Mouse (Mus musculus) liver (tissue): ENCODE results near the gene Mdc1.

Source experiments
- DNase-seq: peaks from one replicate; pipeline ENCODE4 v3.0.0-alpha.2; 2020; ENCODE audit warnings: mixed read lengths

Mdc1 gene

DNA sequence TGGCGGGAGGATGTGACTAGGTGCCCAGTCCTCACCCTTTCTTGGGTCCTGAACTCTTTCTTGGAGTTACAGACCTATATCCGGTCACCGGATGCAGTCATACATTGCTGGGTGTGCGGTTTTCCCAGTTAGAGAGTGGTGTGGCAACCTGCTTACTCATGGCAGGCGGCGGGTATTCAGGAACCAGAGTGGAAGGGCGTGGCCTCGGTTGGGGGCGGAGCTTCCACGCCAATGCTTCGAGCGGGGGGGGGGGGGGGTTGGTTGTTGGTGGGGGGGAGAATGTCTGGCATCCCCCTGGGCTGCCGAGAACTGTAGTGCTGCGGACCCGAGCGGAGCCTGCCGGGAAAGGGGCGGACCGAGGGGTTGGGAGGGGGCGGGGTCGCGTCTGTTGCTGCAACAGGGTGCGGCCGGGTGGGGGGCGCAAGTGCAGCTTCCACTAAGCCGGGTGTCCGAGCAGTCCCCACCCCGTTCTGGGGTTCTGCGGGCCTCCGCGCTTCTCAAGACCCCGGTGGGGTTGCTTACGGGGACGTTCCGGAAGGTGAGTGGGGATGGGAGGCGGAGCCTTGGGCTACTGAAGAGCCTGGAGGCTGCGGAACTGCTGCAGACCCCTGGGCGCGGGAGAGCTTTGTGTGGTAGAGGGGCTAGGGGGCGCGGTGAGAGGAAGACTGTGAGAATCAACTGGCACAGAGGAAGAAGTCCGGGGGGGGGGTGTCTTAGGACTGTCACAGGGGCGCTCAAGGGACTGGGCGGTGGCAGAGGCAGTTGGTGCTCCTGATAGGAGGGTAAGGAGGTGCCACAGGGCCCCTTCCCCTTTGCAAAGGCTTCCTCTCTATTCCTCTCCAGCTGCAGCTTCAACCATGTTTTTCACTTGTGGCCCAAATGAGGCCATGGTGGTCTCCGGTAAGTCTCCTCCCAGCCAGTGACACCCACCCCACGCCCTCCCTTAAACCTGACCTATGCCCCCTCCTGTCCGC, 18.1 kb upstream of the Mdc1 start, which contains the start of gene Flot1:
Gene Flot1 (plus strand): TSS at position 267 of the 974 bp plus-strand sequence.
- DNase-seq: peak; percentile 94

DNA sequence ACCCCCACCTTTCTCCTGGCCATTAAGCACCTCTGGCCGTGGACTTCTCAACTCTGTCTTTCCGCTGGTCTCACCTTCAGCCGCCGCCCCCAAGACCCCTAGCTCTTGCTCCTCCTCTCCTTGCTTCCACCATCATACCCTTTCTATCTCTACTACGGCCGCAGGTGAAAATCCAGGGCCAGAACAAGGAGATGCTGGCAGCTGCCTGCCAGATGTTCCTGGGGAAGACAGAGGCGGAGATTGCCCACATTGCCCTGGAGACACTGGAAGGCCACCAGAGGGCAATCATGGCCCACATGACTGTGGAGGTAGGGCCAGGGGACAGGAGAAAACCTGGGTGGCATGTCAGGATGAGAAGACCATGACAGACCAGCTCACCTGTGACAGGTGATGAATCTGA, 16.9 kb upstream of the Mdc1 start:
- DNase-seq: peak; percentile 63

DNA sequence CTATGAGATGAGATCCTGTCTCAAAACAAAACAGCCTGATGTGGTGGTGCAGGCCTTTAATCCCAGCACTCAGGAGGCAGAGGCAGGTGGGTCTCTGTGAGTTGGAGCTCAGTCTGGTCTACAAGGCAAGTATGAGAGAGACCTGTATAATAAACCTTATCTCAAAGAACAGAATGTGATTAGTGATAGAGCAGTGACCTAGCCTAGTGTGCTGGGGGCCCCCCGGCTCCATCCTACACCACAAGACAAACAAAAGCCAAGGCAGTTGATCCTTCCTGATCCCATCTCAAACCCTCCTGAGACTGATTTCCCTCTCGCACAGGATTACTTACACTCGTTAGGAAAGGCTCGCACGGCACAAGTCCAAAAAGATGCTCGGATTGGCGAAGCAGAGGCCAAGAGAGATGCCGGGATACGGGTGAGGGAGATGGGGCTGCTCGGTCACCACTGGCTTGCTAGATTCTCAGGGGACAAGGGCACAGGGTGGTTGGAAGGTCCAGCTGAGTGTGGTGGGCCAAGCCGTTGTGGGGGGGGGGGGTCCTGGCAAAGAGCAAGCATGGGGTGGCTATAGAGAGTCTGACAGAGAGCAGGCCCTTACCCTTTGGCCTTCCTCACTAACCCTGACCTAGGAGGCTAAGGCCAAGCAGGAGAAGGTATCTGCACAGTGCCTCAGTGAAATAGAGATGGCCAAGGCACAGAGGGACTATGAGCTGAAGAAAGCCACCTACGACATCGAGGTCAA, 16.0 kb upstream of the Mdc1 start:
- DNase-seq: no peak

DNA sequence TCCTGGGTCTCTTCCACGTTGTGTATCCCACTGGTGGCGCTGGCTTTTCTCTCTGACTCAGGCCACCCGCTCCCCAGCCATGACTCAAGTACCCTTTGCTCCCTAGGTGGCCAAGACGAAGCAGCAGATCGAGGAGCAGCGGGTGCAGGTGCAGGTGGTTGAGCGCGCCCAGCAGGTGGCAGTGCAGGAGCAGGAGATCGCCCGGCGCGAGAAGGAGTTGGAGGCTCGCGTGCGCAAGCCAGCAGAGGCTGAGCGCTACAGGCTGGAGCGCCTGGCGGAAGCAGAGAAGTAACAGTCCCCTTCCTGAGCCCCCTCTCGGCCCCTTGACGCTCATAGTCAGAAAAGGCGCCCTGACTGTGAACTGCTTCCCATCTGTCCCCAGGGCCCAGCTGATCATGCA, 11.6 kb upstream of the Mdc1 start:
- peak; percentile 90 for DNase-seq

DNA sequence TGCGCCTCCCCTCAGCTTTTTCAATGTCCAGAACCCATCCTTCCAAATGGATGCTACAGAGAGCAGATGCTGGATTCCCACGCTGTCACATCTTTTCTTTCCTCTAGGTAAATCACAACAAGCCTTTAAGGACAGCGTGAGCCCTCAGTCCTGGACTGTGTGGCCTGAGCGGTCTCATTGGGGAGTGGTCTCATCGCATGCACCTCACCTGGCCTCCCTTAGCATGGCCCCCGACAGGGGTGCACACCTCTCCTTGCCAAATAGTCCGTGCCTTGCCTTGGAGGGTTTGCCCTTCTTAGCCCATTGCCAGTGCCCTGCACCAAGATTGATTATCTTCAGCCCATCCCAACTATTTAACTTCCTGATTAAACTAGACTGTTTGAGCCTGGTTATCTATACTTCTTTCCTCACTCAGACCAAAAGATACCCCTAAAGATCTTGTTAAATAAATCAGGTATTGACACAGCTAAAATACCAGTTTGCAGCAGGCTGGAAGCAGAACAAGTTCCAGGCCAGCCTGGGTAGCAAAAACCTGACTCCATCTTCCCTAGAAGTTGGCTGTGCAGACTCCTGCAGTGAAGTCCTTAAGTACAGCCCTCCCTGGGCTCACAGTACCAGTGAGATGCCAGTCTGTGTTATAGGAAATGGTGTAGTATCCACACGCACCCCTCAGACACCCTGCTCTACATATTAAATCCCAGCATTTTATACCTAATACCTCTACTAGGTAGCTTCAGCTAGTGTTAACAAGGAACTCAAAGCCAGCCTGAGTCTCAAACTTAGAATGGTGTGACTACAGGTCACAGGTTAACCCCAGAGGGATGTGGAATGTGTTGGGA, 8.7 kb upstream of the Mdc1 start:
- no peak for DNase-seq

DNA sequence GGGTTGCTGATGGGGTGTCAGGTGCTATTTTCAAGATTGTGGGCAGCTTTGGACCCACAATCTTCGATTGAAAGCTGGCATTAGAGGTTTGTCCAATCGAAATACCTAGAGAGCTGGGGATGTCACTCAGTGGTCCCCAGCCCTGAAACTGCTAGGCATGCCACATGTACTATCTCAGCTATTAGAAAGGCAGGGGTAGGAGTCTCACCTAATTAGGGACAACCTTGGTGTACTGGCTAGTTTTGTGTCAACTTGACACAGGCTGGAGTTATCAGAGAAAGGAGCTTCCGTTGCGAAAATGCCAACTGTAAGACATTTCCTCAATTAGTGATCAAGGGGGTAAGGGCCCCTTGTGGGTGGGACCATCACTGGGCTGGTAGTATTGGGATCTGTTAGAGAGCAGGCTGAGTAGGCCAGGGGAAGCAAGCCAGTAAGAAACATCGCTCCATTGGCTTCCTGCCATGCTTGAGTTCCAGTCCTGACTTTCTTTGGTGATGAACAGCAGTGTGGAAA, 8.0 kb upstream of the Mdc1 start:
- DNase-seq: no peak

DNA sequence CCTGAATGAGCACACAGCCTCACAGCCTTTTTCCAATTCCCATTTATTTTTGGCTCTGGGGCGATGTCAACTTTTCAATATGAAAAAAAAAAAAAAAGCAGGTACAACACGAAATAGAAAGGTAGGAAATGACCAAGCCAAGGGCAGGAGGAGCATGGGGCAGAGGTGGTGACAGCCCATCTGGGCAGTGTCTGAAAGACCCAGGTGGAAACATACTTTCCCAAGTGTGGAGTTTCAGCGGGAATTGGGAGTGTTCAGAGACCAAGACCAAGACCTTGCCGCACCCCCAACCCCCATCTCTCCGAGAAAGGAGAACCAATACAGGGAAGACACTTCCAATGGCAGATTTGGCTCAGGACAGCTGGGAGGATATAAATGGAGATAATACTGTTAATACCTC, 7.4 kb upstream of the Mdc1 start:
- no peak for DNase-seq

DNA sequence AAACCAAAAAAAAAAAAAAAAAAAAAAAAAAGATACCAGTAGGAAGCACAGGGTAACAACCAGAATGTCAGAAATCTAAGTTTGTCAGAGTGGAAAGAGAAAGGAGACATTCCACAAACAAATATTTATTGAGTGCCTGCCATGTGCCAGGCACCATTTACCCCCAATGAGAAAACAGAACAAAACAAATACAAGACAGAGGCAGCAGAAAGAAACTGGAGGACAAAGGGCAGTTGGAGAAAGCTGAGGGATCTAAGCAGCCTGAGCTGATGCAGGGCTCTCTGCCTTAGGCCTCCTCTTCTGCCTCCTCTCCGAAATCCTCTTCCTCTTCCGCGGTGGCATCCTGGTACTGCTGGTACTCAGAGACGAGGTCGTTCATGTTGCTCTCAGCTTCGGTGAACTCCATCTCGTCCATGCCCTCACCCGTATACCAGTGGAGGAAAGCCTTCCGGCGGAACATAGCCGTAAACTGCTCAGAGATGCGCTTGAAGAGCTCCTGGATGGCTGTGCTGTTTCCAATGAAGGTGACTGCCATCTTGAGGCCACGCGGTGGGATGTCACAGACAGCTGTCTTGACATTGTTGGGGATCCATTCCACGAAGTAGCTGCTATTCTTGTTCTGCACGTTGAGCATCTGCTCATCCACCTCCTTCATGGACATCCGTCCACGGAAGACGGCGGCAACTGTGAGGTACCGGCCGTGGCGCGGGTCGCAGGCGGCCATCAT, 6.5 kb upstream of the Mdc1 start:
- DNase-seq: no peak

DNA sequence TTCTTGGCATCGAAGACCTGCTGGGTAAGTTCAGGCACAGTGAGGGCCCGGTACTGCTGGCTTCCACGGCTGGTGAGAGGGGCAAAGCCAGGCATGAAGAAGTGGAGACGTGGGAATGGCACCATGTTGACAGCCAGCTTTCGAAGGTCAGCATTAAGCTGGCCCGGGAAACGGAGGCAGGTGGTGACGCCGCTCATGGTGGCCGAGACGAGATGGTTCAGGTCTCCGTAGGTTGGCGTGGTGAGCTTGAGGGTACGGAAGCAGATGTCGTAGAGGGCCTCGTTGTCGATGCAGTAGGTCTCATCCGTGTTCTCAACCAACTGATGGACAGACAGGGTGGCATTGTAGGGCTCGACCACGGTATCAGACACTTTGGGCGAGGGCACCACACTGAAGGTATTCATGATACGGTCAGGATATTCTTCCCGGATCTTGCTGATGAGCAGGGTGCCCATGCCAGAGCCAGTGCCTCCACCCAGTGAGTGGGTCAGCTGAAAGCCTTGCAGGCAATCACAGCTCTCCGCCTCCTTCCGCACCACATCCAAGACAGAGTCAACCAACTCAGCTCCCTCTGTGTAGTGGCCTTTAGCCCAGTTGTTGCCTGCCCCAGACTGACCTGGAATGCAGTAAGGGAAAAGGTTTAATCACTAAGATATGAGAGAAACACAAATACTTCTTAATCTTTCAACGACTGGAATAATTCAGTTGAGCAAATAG, 5.7 kb upstream of the Mdc1 start:
- no peak for DNase-seq

DNA sequence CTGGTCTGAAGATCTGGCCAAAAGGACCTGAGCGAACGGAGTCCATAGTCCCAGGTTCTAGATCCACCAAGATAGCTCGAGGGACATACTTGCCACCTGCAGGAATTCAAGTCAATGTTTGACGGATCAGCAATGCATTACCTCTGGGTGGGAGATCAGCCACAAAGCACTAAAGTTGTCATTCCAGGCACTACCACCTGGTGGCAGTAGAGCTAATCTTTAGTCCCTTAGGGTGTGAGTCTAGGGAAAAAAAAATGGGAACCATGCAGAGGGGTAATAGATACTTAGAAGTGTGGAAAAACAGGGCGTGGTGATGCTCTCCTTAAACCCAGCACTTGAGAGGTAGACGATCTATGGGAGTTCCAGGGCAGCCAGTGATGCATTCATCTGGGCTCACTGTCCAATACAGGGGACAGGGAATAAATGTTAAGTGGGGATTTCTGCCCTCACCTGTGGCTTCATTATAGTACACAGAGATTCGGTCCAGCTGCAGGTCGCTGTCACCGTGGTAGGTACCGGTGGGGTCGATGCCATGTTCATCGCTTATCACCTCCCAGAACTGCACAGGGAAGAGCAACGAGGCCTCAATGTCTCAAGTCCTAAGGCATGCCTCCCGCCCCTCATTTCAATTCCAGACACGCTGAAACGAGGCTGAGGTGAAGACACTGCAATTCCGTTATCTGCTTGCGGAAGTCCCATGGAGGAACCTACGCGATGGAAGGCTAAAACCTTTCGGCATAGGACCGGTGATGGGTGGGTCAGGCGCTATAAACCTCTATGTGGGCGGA, 4.9 kb upstream of the Mdc1 start:
- peak; percentile 81 for DNase-seq

DNA sequence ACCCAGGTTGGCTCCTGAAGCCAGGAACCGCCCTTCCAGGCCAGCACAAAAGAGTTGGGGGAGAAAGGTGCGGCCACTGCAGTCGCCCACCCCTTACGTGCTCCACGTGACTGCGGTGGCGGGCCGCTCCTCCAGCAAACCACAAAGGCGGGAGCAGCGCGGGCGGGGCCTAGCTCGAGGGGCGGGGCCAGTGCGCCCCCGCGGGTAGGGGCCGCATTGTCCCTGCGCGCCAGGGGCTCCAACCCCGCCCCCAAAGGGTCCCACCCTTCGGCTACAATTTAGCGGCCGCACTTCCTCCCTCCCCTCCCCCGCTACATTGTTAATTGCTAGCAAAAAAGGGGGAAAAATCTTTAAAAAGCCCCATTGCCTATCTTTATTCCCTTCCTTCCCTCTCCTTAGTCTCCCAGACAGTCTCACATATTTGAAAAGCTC, 4.3 kb upstream of the Mdc1 start:
- DNase-seq: peak; percentile 96

DNA sequence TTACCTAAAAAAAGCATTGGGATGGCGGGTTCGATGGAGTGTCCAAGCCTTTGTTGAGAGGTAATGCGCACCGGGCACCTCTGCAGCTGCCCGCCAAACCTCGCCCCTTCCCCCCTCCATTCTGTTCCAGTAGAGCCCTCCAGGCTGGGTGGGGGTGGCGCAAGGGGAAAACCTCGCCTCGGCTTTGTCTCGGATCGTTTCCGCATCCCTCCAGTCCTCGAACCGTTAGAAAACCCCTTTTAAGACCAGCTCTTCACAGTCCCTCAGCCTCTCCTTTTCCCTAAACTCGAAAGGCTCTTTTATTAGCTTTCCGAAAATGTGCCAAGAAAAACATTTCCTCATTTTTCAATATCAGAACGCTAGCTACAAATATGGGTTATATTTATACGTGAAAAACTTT, 3.8 kb upstream of the Mdc1 start:
- DNase-seq: peak; percentile 66

DNA sequence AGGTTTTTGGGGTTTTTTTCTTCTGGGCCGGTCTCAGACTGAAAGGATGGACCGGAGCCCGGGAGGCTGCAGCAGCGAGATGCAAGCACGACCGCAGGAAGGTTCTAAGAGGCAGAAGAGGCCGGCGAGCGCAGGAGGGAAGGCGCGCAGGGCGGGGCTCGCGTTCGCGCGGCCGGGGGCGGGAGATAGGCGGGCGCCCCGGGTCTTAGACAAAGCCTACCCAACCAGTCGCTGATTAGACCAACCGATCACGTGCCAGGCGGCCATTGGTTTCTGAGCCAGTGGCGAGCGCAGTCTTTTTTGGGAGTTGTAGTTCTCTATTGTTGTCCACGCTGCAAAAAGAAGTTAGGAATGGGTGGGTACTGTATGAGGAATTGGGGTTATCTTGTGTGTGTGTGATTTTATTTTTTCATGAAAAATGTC, 3.2 kb upstream of the Mdc1 start, which contains the start of gene Tubb5:
Gene Tubb5 (minus strand): TSS at position 185 of the 423 bp plus-strand sequence.
- peak; percentile 97 for DNase-seq

DNA sequence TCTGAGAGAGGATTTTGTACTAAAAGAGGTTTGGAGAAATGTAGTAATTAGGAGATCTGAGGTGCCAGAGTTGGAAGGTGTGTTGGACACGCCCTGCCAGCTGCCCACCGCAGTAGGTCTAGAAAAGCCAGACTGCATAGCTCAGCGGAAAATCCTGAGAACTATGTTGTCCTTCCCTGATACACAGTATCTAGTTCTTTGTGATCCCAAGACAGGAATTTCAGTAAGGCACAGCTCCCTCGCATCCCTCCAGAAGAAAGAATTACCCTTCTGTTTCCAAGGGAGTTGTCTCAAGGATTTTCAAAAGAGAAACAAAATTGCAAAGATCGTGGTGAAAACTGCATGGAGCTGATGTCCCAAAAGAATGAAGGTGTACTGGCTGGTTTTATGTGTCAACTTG, 2.7 kb upstream of the Mdc1 start:
- DNase-seq: peak; percentile 50

DNA sequence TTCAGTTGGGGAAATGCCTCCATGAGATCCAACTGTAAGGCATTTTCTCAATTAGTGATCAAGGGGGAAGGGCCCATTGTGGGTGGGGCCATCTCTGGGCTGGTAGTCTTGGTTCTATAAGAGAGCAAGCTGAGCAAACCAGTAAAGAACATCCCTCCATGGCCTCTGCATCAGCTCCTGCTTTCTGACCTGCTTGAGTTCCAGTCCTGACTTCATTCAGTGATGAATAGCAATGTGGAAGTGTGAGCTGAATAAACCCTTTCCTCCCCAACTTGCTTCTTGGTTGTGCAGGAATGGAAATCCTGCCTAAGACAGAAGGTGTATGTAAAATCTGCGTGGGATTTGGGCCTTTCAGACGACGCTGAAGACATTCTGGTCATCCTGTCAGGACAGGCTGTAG, 2.3 kb upstream of the Mdc1 start:
- DNase-seq: peak; percentile 46

DNA sequence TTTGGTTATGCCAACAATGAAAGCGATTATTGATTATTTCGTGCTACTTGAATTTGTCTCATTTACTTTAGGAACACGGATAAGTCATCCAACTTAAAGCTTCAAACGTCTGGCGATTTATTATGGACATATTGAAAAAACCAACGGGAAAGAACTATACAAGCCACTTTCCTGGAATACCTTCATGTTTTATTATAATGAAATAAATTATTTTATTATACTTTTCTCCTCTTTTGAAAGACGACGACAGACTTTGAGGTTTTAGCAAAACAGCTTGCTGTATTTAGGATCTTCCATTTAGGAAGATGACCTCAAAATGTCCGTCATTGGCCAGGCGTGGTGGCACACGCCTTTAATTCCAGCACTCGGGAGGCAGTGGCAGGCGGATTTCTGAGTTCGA, 754 bp upstream of the Mdc1 start:
- DNase-seq: no peak

DNA sequence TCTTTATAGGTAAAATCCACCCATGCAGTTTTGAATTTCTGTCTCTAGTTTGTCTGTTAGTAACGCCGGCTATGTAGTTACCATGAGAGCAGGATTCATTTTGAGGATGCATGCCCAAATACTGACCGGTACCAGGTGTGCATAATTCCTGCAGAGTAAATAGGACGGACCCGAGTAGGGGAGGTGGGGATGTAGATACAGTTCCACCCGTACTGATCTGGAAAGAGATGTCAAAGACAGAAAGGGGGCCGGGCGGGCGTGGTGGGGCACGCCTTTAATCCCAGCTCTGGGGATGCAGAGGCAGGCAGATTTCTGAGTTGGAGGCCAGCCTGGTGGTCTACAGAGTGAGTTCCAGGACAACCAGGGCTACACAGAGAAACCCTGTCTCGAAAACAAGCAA, 691 bp downstream of the Mdc1 start:
- peak; percentile 73 for DNase-seq

DNA sequence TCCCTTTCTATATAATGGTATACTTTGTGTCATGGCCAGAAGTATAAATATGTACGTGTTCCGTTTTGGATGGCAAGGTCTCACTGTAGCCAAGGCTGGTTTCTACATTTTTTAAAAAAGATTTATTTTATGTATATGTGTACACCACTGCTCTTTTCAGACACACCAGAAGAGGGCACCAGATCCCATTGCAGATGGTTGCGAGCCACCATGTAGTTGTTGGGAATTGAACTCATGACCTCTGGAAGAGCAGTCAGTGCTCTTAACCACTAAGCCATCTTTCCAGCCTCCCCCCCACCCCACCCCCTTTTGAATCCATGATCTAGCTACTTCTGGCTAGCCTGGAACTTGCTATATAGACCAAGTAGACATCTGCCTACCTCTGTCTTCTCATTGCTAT, 2.2 kb downstream of the Mdc1 start:
- no peak for DNase-seq

DNA sequence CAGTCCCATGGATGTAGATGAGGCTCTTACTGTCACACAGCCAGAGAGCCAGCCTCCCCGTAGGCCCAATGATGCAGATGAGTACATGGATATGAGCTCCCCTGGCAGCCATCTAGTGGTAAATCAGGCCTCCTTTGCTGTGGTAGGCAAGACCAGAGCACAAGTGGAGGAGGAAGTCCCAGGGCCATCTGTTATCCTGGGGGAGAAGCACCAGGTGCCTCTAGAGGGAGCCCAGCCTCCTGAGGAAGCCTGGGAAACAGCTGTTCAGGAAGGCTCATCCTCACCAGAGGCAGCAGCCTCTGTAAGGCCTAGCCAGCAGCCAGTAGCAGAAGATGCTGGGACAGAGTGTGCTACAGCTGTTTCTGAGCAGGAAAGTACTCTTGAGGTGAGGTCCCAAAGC, 6.8 kb downstream of the Mdc1 start:
- DNase-seq: no peak

DNA sequence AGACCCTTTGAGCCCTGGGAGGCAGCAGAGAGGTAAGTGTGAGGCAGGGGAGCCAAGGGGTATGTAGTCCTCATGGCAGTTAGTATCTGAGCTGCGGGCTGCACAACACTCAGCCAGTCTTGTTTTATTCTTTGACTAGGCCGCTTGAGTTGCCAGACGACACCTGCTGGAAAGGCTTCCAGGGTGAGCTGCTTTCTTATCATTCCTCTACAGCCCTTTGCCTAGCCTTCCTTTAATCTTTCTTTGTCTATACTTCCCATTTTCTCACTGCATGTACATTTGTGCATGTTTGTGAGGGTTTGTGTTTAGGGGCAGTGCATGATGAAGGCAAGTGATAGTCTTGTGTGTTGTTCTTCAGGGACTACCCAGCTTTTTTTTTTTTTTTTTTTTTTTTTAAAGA, 9.7 kb downstream of the Mdc1 start:
- DNase-seq: peak; percentile 54
